Mouse (Mus musculus) hindbrain, embryonic 11.5 days (tissue): ENCODE results near the gene Sept9. TPM values are rescaled to one million over a fixed set of nuclear protein-coding genes. Genes with fewer than 3 reads are reported as not detected.

Source experiments
- ATAC-seq: fragments of 200-750 bp; cut with Nextera tagmentation; 2 replicates; pipeline ENCODE4 v1.8.0; 2017; ENCODE audit warnings: mild to moderate bottlenecking, moderate TSS enrichment, moderate library complexity; ENCODE audit not compliant: low FRiP score
- DNase-seq: peaks from one replicate; pipeline ENCODE4 v3.0.0-alpha.2; 2015; ENCODE audit warnings: low spot score
- H3K27ac ChIP-seq: fragments of 300-500 bp; sonication (generic); 2 replicates; pipeline ENCODE4 v1.5.1; 2014; ENCODE audit warnings: mild to moderate bottlenecking, low read depth, low read length
- H3K27me3 ChIP-seq: fragments of 300-500 bp; sonication (generic); 2 replicates; pipeline ENCODE4 v1.6.1; 2014; ENCODE audit warnings: mild to moderate bottlenecking, low read length, moderate library complexity, mixed read lengths; ENCODE audit not compliant: control insufficient read depth, insufficient read depth
- H3K36me3 ChIP-seq: fragments of 300-500 bp; sonication (generic); 2 replicates; pipeline ENCODE4 v1.6.1; 2014; ENCODE audit warnings: mild to moderate bottlenecking, low read length, moderate library complexity, mixed read lengths; ENCODE audit not compliant: control insufficient read depth, insufficient read depth
- H3K4me1 ChIP-seq: fragments of 300-500 bp; sonication (generic); replicated peaks from 2 replicates; pipeline ENCODE4 v1.6.1; 2014; ENCODE audit warnings: low read length, mixed read lengths; ENCODE audit not compliant: control insufficient read depth, insufficient read depth
- H3K4me2 ChIP-seq: fragments of 300-500 bp; sonication (generic); replicated peaks from 2 replicates; pipeline ENCODE4 v1.6.1; 2014; ENCODE audit warnings: mild to moderate bottlenecking, low read depth, low read length
- H3K4me3 ChIP-seq: fragments of 300-500 bp; sonication (generic); 2 replicates; pipeline ENCODE4 v1.5.1; 2014; ENCODE audit warnings: low read depth, low read length
- H3K9ac ChIP-seq: fragments of 300-500 bp; sonication (generic); 2 replicates; pipeline ENCODE4 v1.6.1; 2014; ENCODE audit warnings: low read depth, low read length
- H3K9me3 ChIP-seq: fragments of 300-500 bp; sonication (generic); 2 replicates; pipeline ENCODE4 v1.6.1; 2016; ENCODE audit warnings: low read length; ENCODE audit not compliant: control insufficient read depth
- WGBS: fragments of 180-500 bp; shearing (Covaris S2); extraction: QIAGEN DNeasy Blood & Tissue Kit; methylation state at CpG from one replicate; pipeline ENCODE4 v1.1.7; 2014; 5-methylcytosine and 5-hydroxymethylcytosine counted together
- polyA plus RNA-seq: library from polyadenylated mRNA; unstranded; fragments of >200 nt; fragmentation: Nextera tagmentation; extraction: Ambion mirVana; gene quantifications from 2 replicates; pipeline ENCODE4 v1.2.1, GENCODE M21; 2014

The Sept9 gene
- polyA plus RNA-seq, 1 experiment from 2014 or later, result 126 TPM

- Histone ChIP-seq H3K4me2 (no peak overlapping the region), H3K9ac (no peak overlapping the region), H3K4me3 (no peak overlapping the region), H3K27me3 (peaks cover 6% of the 10 kb centered on the region), H3K4me1 (peaks cover 22% of the 10 kb centered on the region), H3K36me3 (no peaks in the 10 kb centered on the region), H3K27ac (no peak overlapping the region), H3K9me3 (no peaks in the 10 kb centered on the region)
- DNase-seq (no peak), ATAC-seq (no peak)
- WGBS, result 91% methylated on average over 4 of the region's 4 CpGs
These were observed 212.2 kb downstream of the Sept9 start for GRCm38 (mm10) chr11:117411663-117412062.

Other genes starting within 250 kb of the Sept9 start
- gene Sec14l1, start 84.5 kb upstream of the Sept9 start, polyA plus RNA-seq, result 36.7 and 36.9 TPM in 2 replicates